Mouse (Mus musculus) thymus, postnatal 25 days (tissue): ENCODE data around the gene Hectd3.

ENCODE experiments used
- DNase-seq: peaks from one replicate; pipeline ENCODE4 v3.0.0; 2022

The Hectd3 gene

DNA sequence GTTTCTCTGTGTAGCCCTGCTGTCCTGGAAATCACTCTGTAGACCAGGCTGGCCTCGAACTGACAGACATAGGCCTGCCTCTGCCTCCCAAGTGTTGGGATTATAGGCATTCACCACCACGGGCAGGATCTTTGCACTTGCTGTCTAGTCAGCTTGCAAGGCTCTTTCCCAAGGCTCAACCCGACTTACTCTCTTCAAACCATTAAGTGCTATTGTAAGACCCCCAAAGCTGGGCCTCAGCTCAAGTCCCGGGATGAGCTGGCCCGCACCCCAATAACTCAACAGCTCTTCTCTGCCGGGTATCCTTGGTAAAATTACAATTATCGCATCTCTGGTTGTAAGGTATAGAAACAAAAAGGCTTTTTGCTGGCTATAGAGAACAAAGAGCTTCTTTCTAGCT, 23.2 kb downstream of the Hectd3 start:
- no peak for DNase-seq

- peak; percentile 91 for DNase-seq
Observed at GRCm38 (mm10) chr4:117019206-117020134, 24.4 kb downstream of the Hectd3 start, which contains the start of gene Eif2b3. Eif2b3 (plus strand) TSS chr4:117019402.

DNA sequence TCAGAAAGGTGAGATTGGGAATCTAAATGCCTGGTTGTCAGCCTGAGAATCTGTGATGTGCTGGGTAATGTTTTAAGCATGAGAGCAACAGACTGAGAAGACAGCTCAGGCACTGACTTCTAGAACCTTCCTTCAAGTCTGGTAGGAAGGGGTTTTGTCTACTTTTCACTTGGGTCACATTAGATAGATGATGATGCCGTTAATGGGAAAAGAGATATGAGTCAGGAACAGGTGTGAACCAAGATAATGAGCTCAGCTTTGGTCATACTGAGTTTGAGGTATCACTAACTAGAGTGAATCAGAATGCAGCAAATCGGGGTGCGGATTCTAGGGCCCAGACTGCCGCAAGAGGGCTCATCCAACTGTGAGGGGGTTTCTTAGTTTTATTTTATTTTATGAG, 28.4 kb downstream of the Hectd3 start:
- DNase-seq = no peak

GRCm38 (mm10) chr4:117031105-117031504, 36.0 kb downstream of the Hectd3 start:
- DNase-seq = no peak

- DNase-seq = no peak
Observed at GRCm38 (mm10) chr4:117039925-117040687, 45.0 kb downstream of the Hectd3 start.

GRCm38 (mm10) chr4:117040791-117041190, 45.7 kb downstream of the Hectd3 start:
- no peak for DNase-seq

GRCm38 (mm10) chr4:117041283-117041721, 46.2 kb downstream of the Hectd3 start:
- no peak for DNase-seq

DNA sequence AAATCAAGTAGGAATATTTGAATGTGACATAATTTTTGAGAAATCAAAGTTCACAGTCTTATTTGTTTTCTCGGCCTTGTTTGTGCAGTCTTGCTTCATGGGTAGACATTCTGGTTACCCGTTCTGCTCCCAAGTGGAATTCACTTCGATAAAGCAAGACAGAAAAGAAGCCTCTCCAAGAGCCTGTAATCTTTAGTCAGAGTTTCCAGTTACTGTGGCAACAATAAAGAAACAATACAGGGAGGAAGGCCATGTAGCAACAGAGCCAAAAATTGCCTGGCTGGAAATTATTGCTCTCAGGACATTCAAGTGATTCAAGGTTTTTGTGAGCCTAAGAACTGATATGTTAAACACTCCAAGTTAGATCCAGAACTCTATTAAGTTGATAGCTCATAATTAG, 53.7 kb downstream of the Hectd3 start:
- no peak for DNase-seq

DNA sequence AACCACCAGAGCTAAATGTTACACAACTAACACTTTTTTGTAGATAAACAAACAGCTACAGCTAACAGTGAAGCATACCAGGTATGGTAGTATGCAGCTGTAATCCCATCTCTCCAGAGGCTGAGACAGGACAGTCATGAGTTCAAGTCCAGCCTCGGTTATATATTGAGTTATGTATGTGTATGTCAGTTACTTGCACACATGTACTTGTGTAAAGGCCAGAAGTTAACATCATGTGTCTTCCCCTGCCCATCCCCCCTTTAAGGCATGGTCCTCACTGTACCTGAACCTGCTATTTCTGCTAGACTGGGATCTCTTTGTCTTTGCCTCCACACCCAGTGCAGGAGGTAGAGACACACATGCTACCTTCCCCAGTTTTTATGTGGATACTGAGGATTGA, 54.4 kb downstream of the Hectd3 start:
- no peak for DNase-seq

GRCm38 (mm10) chr4:117052626-117053025, 57.5 kb downstream of the Hectd3 start:
- DNase-seq = no peak

DNA sequence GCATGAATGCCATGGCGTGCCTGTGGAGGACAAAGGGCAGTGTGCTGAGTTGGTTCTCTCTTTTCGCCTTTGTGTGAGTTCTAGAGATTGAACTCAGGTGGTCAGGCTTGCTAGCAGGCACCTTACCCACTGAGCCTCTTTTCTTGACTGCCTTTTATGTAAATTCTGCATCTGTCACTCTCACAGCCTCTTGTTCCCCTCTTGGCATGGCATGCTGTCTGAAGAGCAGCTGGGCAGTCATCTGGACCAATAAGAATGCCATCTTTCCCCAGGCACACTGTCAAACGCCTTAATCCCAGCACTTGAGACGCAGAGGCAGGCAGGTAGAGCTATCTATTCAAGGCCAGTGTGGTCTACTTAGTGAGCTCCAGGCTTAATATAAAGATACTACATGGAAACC, 58.8 kb downstream of the Hectd3 start:
- DNase-seq = no peak
